Mouse (Mus musculus): ENCODE results near the gene Gtpbp4.

DNA sequence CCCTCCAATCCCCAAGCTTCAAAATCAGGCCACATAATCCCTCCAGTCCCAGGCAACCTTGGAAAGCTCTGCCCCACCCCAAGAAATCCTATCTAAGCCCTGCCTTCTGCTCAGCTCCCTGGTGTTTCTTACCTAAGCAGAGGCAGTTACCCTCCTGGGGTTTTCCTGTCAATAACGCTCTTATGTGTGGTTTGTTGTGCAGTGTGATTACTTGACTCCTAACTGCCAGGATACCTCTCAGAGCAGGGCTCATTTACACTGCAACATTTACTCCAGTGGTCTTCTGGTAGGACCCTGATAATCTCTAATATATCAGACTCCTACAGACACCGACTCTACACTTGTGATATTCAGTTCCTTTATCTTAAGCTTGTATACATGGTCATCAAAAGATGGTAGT lies 62.4 kb downstream of the Gtpbp4 start:
- TF ChIP-seq EP300 (optimal IDR thresholded peaks at IDR 0.05), result no peak
- TF ChIP-seq CTCF (IDR thresholded peaks at IDR 0.05; ENCODE audit: low read depth), result no peak

Measured in stomach, postnatal 0 days (tissue).